Mouse (Mus musculus) heart, embryonic 11.5 days (tissue): Measurements from ENCODE around the gene Ippk. TPM values are rescaled to one million over a fixed set of nuclear protein-coding genes. Genes with fewer than 3 reads are reported as not detected.
A peak's percentile ranks its signal among the peaks of the same experiment; 100 is the strongest.

Source experiments
- ATAC-seq: fragments of 200-750 bp; cut with Nextera tagmentation; replicated peaks from 2 replicates; pipeline ENCODE4 v1.8.0; 2017; ENCODE audit warnings: moderate library complexity; ENCODE audit not compliant: insufficient number of reproducible peaks, low FRiP score, low TSS enrichment
- H3K27ac ChIP-seq: fragments of 300-500 bp; sonication (generic); 2 replicates; pipeline ENCODE4 v1.5.1; 2014; ENCODE audit warnings: mild to moderate bottlenecking, low read depth, low read length
- H3K27me3 ChIP-seq: fragments of 300-500 bp; sonication (generic); 2 replicates; pipeline ENCODE4 v1.6.1; 2014; ENCODE audit warnings: mild to moderate bottlenecking, low read length, mixed read lengths; ENCODE audit not compliant: control insufficient read depth, insufficient read depth
- H3K36me3 ChIP-seq: fragments of 300-500 bp; sonication (generic); 2 replicates; pipeline ENCODE4 v1.6.1; 2014; ENCODE audit warnings: mild to moderate bottlenecking, low read length, moderate library complexity, mixed read lengths; ENCODE audit not compliant: control insufficient read depth, insufficient read depth
- H3K4me1 ChIP-seq: fragments of 300-500 bp; sonication (generic); 2 replicates; pipeline ENCODE4 v1.6.1; 2014; ENCODE audit warnings: low read length; ENCODE audit not compliant: control insufficient read depth, insufficient read depth
- H3K4me2 ChIP-seq: fragments of 300-500 bp; sonication (generic); 2 replicates; pipeline ENCODE4 v1.6.1; 2014; ENCODE audit warnings: mild to moderate bottlenecking, moderate library complexity
- H3K4me3 ChIP-seq: fragments of 300-500 bp; sonication (generic); 2 replicates; pipeline ENCODE4 v1.5.1; 2014; ENCODE audit warnings: low read depth, low read length
- H3K9ac ChIP-seq: fragments of 300-500 bp; sonication (generic); 2 replicates; pipeline ENCODE4 v1.6.1; 2014; ENCODE audit warnings: mild to moderate bottlenecking, low read depth, low read length, moderate library complexity
- H3K9me3 ChIP-seq: fragments of 300-500 bp; sonication (generic); replicated peaks from 2 replicates; pipeline ENCODE4 v1.6.1; 2016; ENCODE audit warnings: low read length; ENCODE audit not compliant: control insufficient read depth
- WGBS: fragments of 180-500 bp; shearing (Covaris S2); extraction: QIAGEN DNeasy Blood & Tissue Kit; methylation state at CpG from one replicate; pipeline ENCODE4 v1.1.7; 2014; ENCODE audit not compliant: insufficient replicate concordance; 5-methylcytosine and 5-hydroxymethylcytosine counted together
- polyA plus RNA-seq: library from polyadenylated mRNA; unstranded; fragments of >200 nt; fragmentation: Nextera tagmentation; extraction: Ambion mirVana; gene quantifications from 2 replicates; pipeline ENCODE4 v1.2.1, GENCODE M21; 2014

Gene Ippk
- polyA plus RNA-seq, 1 experiment from 2014 or later, result 11.1 TPM

- Histone ChIP-seq H3K4me3 (no peak overlapping the region), H3K36me3 (no peaks in the 10 kb centered on the region), H3K4me1 (no peaks in the 10 kb centered on the region), H3K9me3 (no peaks in the 10 kb centered on the region), H3K27me3 (no peaks in the 10 kb centered on the region), H3K27ac (no peak overlapping the region), H3K9ac (no peak overlapping the region), H3K4me2 (no peak overlapping the region)
- WGBS, result 60% methylated on average over 2 of the region's 2 CpGs
- ATAC-seq, result no peak
These were observed 18.4 kb upstream of the Ippk start for GRCm38 (mm10) chr13:49402628-49403027.

GRCm38 (mm10) chr13:49407795-49408194, 13.3 kb upstream of the Ippk start:
- no peaks in the 10 kb centered on the region for H3K4me1 ChIP-seq
- no peak overlapping the region for H3K9ac ChIP-seq
- no peak for ATAC-seq
- H3K27me3 ChIP-seq, result no peaks in the 10 kb centered on the region
- no peak overlapping the region for H3K27ac ChIP-seq
- no peaks in the 10 kb centered on the region for H3K9me3 ChIP-seq
- H3K4me2 ChIP-seq, result no peak overlapping the region
- H3K4me3 ChIP-seq, result no peak overlapping the region
- H3K36me3 ChIP-seq, result no peaks in the 10 kb centered on the region

- peaks cover 13% of the 10 kb centered on the region for H3K4me1 ChIP-seq
These were observed 513 bp downstream of the Ippk start for GRCm38 (mm10) chr13:49421606-49421917.

GRCm38 (mm10) chr13:49421959-49422358, 910 bp downstream of the Ippk start:
- no peaks in the 10 kb centered on the region for H3K36me3 ChIP-seq
- no peaks in the 10 kb centered on the region for H3K27me3 ChIP-seq
- WGBS, result 17% methylated on average over 4 of the region's 4 CpGs
- no peaks in the 10 kb centered on the region for H3K9me3 ChIP-seq
- ATAC-seq, result no peak; the same call in 1 of the 2 replicates
- H3K4me3 ChIP-seq, result peak overlapping the region; percentile 88
- H3K4me1 ChIP-seq, result peaks cover 16% of the 10 kb centered on the region
- peak overlapping the region; percentile 80 for H3K9ac ChIP-seq
- H3K27ac ChIP-seq, result no peak overlapping the region
- H3K4me2 ChIP-seq, result peak overlapping the region; percentile 96

More at GRCm38 (mm10) chr13:49421606-49421917, 513 bp downstream of the Ippk start:
- H3K27ac ChIP-seq, result 0 out of 2 replicates have a peak overlapping the region, but pooled peaks have one; percentile 85
- peak overlapping the region; percentile 88 for H3K4me3 ChIP-seq
- no peaks in the 10 kb centered on the region for H3K36me3 ChIP-seq
- peak; percentile 23 for ATAC-seq
- H3K9me3 ChIP-seq, result no peaks in the 10 kb centered on the region
- H3K9ac ChIP-seq, result peak overlapping the region; percentile 80
- H3K4me2 ChIP-seq, result peak overlapping the region; percentile 96
- WGBS, result 2% methylated on average over 15 of the region's 15 CpGs
- H3K27me3 ChIP-seq, result no peaks in the 10 kb centered on the region

GRCm38 (mm10) chr13:49426736-49427135, 5.7 kb downstream of the Ippk start:
- WGBS, result 84% methylated on average over 3 of the region's 3 CpGs
- Histone ChIP-seq H3K4me1 (peaks cover 25% of the 10 kb centered on the region), H3K4me3 (no peak overlapping the region)

GRCm38 (mm10) chr13:49428042-49428675, 7.1 kb downstream of the Ippk start:
- 98% methylated on average over 1 of the region's 1 CpGs for WGBS
- Histone ChIP-seq H3K27me3 (no peaks in the 10 kb centered on the region), H3K9ac (0 out of 2 replicates have a peak overlapping the region, but pooled peaks have one; percentile 23), H3K4me3 (no peak overlapping the region), H3K4me1 (peaks cover 13% of the 10 kb centered on the region), H3K27ac (no peak overlapping the region), H3K4me2 (no peak overlapping the region), H3K9me3 (no peaks in the 10 kb centered on the region), H3K36me3 (no peaks in the 10 kb centered on the region)
- no peak for ATAC-seq

More at GRCm38 (mm10) chr13:49426736-49427135, 5.7 kb downstream of the Ippk start:
- H3K4me2 ChIP-seq, result no peak overlapping the region
- H3K36me3 ChIP-seq, result no peaks in the 10 kb centered on the region
- ATAC-seq, result no peak
- no peak overlapping the region for H3K27ac ChIP-seq
- H3K9ac ChIP-seq, result no peak overlapping the region
- H3K9me3 ChIP-seq, result no peaks in the 10 kb centered on the region
- H3K27me3 ChIP-seq, result no peaks in the 10 kb centered on the region

GRCm38 (mm10) chr13:49430529-49430928, 9.5 kb downstream of the Ippk start:
- no peaks in the 10 kb centered on the region for H3K9me3 ChIP-seq
- no peak overlapping the region for H3K27ac ChIP-seq

GRCm38 (mm10) chr13:49433268-49434029, 12.4 kb downstream of the Ippk start:
- Histone ChIP-seq H3K9me3 (no peaks in the 10 kb centered on the region), H3K9ac (no peak overlapping the region), H3K36me3 (0 out of 2 replicates have a peak, but pooled peaks cover 3% of the 10 kb centered on the region), H3K4me2 (no peak overlapping the region), H3K4me1 (peaks cover 11% of the 10 kb centered on the region), H3K4me3 (no peak overlapping the region), H3K27ac (no peak overlapping the region), H3K27me3 (no peaks in the 10 kb centered on the region)
- ATAC-seq, result no peak
- 89% methylated on average over 2 of the region's 2 CpGs for WGBS

More at GRCm38 (mm10) chr13:49430529-49430928, 9.5 kb downstream of the Ippk start:
- Histone ChIP-seq H3K36me3 (0 out of 2 replicates have a peak, but pooled peaks cover under 1% of the 10 kb centered on the region), H3K27me3 (no peaks in the 10 kb centered on the region), H3K4me3 (no peak overlapping the region), H3K4me1 (peaks cover 14% of the 10 kb centered on the region), H3K9ac (no peak overlapping the region), H3K4me2 (no peak overlapping the region)
- WGBS, result 55% methylated on average over 4 of the region's 4 CpGs
- ATAC-seq, result no peak
